Mouse (Mus musculus) C2C12 (cell line): ENCODE measurements around the gene Nuak2.

Experiments used
- MYOD1 ChIP-seq: IDR thresholded peaks from one replicate; pipeline ENCODE4 v1.6.1; 2011; ENCODE audit warnings: low read depth; ENCODE audit not compliant: control insufficient read depth, insufficient read length
- MYOG ChIP-seq: IDR thresholded peaks from one replicate; pipeline ENCODE4 v1.6.1; 2011; ENCODE audit not compliant: control insufficient read depth, insufficient read length; ENCODE audit errors: extremely low read depth
- USF1 ChIP-seq: IDR thresholded peaks from one replicate; pipeline ENCODE4 v1.6.1; 2011; ENCODE audit warnings: low read depth, mild to moderate bottlenecking, control low read depth, moderate library complexity

DNA sequence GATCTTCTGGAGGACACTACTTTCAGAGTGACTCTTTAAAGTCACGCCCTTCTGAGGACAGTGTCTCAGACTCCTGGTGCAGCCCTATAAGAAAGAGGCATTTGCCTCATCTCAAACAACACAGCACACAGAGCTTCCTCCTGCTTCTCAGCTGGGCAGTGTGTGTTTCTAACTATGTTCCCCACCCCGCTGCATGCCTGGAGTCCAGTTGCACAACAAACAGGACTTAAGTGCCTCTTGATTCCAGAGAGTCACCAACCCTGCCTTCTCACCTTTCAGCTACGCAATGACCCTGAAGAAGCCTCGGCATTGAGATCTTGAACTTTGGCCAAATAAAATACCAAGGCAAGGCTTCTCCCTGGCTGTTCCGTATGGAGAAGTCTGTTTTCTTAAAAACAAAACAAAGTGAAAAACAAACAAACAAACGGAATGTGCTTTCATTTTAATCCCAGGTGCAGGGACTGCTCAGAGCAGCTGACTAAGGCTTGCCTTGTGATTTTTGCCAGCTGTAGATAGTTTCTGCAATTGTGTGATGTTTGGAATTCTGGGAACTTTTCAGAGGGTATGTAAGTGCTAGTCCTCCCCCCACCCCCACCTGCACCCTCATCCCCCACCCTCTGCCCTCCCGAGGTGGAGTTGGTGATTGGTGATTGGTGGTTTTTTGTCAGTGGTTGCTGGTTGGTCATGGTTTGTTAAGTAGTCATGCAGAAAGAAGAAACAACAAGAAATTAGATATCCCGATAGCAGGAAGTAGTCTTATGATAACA, 49.0 kb upstream of the Nuak2 start:
- no peak for TF ChIP-seq MYOD1
- no peak for TF ChIP-seq USF1
- TF ChIP-seq MYOG: no peak
